Mouse (Mus musculus): ENCODE measurements around the gene Fkbp15.
A peak's percentile ranks its signal among the peaks of the same experiment; 100 is the strongest.

Fkbp15 gene

GRCm38 (mm10) chr4:62313641-62314211, 46.6 kb downstream of the Fkbp15 start:
- DNase-seq: no peak

- DNase-seq: no peak
These were observed 47.5 kb downstream of the Fkbp15 start for GRCm38 (mm10) chr4:62312821-62313220.

GRCm38 (mm10) chr4:62308406-62308805, 51.9 kb downstream of the Fkbp15 start:
- DNase-seq: no peak

GRCm38 (mm10) chr4:62306840-62307239, 53.5 kb downstream of the Fkbp15 start:
- no peak for DNase-seq

DNA sequence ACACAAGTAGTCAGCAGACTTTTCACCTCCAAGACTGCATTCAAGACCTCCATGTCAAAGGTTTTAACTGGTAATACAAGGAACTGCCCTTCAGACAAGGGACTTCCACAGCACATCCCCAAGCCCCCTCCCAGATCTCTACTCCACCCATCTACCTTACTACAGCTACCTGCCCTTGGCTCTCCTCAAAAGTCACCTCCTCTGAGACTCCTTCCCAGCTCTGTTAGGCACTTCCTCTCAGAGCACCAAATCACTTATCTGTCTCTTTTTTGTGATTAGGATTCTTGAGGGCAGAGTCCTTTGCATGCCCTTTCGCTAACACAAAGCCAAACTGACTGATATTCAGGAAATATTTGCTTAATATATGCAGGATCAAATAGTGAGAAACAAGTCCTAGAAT, 54.0 kb downstream of the Fkbp15 start:
- no peak for DNase-seq

GRCm38 (mm10) chr4:62303288-62303687, 57.1 kb downstream of the Fkbp15 start:
- no peak for DNase-seq

DNA sequence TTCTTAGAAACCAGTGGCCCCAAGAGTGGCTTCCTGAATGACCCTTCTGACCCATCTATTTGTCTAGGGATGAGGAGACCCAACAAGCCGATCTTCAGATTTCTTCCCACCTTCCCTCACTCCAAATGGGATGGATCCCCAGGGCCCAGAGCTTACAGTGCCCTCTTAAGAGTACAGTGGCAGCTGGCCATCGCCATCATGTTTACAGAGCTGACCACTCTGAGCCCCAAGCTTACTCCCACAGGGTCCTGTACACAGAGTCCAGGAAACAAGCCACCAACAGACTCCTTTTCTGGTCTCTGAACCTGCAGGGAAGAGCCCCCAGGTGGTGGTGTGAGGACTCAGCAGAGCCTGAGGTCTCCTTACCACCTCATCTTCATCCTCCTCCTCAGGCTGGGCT, 57.6 kb downstream of the Fkbp15 start:
- no peak for DNase-seq

- DNase-seq: no peak
These were observed 60.3 kb downstream of the Fkbp15 start for GRCm38 (mm10) chr4:62300001-62300400.

DNA sequence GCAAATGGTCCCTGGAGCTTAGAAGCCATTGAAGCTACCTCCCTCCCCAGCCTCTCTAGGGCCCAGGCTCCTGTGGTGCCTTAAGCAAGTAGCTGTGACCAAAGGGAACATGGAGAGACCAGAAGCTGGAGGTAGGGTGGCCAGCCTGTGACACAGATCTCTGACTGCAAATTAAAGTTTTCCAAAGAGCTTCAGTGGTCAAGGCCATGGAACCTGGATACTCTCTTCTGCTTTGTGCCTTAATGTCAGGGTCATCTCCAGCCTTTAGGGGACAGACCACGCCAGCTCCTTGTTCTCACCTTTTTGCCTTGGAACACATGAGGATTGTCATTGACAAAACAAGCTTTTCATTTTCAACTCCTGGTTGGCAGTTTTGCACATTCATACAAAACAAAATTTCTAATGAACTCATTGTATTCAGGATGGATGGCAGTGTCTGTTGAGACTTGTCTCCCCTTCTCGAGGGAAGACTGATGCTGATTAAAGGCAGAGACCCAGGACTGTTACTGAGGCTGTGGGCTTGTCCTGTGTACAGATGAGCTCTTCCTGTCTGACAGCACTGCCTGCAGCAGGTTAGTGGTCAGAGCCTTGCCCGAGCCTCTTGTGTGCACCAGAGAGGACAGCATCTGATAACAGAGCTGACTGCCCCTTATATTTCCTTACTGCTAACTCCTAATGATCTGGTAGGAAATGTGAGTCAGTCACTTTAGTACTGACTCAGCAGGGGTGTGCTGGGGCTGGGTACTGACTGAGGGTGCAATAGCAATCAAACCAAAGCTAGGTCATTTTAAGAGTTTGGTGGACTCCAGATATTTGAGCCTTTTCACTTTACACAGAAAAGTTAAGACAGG, 62.8 kb downstream of the Fkbp15 start:
- no peak for DNase-seq

GRCm38 (mm10) chr4:62294741-62295140, 65.6 kb downstream of the Fkbp15 start:
- peak in 1 of 2 experiments; percentile 3 for DNase-seq

- DNase-seq: peak in 1 of 2 experiments; percentile 6
These were observed 67.0 kb downstream of the Fkbp15 start for GRCm38 (mm10) chr4:62293219-62293861.

GRCm38 (mm10) chr4:62292461-62293180, 67.7 kb downstream of the Fkbp15 start:
- DNase-seq: peak; percentile 31 to 50

DNA sequence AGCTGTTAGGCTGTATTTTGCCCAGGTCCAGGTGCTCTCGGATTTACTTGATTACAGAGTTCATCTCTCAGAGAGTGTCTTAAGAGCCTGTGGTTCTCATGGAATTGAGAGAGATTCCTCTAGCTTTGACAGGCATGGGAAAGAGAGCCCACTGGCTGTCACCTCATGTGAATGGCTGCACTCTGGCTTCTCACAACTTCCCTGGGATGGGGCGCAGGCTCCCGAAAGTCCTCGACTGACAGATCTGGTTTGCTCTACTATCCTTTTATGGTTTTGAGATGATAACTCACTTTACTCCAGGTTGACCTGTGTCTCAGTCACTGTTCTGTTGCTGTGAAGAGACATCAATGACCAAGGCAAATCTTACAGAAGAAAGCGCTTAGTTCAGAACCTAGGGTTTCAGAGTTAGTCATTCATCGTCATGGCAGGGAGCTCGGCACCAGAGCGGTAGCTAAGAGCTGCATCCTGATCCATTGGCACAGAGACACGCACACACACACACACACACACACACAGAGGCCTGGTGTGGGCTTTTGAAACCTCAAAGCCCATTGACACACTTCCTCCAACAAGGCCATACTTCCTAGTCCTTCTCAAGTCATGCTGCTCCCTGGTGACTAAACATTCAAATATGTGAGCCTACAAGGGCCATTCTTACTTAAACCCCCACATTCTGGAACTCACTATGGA, 69.4 kb downstream of the Fkbp15 start:
- DNase-seq: peak; percentile 0 to 1

GRCm38 (mm10) chr4:62289226-62289625, 71.1 kb downstream of the Fkbp15 start:
- DNase-seq: no peak

GRCm38 (mm10) chr4:62286992-62287900, 73.1 kb downstream of the Fkbp15 start:
- DNase-seq: peak in 1 of 2 experiments; percentile 17

DNA sequence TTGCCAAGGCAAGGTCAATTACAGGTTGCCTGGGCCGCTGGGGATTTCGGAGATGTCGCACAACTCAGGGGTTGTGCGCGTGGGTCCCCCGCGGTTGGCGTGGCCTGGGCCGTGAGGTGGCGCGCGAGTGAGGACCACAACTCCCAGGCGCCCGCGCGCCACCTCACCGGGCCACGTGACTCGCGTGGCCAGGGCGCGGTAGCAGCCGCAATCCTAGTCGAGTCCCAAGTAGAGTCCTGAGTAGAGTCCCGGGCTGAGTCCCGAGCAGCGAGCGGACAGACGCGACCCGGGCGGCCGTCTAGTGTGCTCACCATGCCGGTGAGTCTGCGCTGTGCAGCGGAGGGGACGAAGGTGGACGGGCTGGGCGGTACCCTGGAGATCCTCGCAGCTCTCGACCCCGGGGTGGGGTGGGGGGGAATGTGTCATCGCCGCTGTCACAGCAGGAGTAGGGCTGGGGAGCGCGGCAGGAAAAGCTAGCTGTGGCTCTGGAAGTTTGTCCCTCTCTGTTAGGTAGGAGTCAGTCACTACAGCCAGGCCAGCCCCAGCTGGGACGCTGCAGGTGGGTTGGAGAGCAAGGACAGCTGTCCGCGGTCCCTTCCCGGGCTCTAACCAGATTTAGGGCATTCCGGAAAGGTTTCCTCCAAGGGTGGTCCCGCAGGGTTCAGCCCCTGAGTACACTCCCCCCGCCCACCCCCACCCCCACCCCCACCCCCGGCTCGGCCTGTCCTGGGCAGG, 73.9 kb downstream of the Fkbp15 start:
- peak; percentile 82 to 89 for DNase-seq

DNA sequence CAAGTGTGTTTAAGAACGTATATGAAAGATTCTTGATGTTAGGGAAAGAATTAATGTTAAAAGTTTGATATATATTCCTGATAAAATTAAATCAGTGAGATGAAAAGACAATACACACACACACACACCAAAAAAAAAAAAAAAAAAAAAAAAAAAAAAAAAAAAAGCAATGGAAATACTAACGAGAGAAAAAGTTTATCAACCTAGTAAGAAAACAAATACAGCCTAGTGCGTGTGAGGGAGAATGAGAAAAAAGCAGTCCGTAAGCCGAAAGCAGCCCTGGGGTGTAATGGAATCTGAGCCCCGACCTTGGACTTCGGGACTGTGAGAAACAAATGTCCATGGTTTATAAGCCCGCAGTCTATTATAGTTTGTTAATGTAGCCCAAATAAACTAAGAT, 74.8 kb downstream of the Fkbp15 start:
- DNase-seq: peak; percentile 2 to 3

- DNase-seq: no peak
These were observed 77.4 kb downstream of the Fkbp15 start for GRCm38 (mm10) chr4:62282969-62283368.

GRCm38 (mm10) chr4:62281319-62281718, 79.0 kb downstream of the Fkbp15 start:
- DNase-seq: no peak

DNA sequence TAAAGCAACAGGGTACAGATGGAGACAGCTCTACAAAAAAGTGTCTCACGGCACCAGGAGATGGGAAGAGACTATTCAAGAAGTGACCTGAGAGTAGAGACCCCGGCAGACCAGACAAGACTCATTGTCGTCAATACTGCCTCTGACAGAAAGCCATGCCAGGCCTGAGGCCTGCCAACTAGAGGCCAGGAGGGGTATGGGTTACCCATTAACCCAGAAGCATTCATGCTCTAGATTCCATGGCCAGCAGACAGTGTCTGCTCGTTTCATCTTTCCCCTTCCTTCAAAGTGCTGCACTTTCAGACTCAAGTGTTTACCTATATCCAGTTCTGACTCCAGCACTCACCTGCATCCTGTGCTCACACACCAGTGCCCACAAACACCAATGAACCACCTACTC, 82.3 kb downstream of the Fkbp15 start:
- DNase-seq: peak in 1 of 2 experiments; percentile 0

DNA sequence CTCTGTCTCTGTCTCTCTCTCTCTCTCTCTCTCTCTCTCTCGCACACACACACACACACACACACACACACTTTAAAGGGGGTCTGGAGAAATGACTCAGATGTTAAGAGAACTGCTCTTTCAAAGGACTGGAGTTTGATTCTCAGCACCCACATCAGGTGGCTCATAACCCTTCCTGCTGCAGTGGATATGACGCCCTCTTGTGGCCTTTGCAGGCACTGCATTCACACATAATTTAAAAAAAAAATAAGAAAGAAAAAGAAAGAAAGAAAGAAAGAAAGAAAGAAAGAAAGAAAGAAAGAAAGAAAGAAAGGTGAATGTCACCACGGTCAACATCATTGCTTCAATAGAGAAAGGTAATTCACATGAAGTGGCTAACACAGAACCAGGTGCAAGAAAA, 83.1 kb downstream of the Fkbp15 start:
- no peak for DNase-seq

Data from cerebellum, postnatal 25 days (tissue).